Mouse (Mus musculus) lung, postnatal 0 days (tissue): ENCODE results near the gene Rb1.

ENCODE experiments used
- CTCF ChIP-seq: IDR thresholded peaks from 2 replicates; pipeline ENCODE4 v1.5.1; 2016; ENCODE audit warnings: antibody characterized with exemption, mild to moderate bottlenecking
- EP300 ChIP-seq: IDR thresholded peaks from 2 replicates; pipeline ENCODE4 v1.6.1; 2016; ENCODE audit warnings: antibody characterized with exemption, mild to moderate bottlenecking, control low read depth

DNA sequence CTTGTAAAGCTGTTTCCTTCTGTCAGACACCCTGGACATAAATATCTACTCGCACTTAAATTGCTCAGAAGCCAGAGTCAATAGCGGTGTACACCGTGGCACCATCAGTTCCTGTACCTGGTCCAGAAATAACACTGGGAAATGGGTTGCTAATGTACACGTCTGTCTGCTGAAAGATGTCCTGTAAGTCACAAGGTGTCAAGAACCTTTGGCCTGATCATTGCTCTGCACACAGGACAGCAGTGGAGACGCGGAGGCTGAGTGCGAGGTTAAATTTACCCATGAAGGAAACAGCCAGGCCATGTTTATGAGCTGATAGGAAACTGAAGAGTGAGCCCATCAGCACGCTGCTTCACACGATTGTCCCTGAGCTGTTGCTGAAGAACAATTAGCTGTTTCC lies 21.7 kb upstream of the Rb1 start:
- TF ChIP-seq EP300 (no peak), CTCF (no peak)
